Mouse (Mus musculus) bone marrow macrophage, adult 2 months (primary cell): Measurements from ENCODE around the gene Vwa3b. TPM values are rescaled to one million over a fixed set of nuclear protein-coding genes. Genes with fewer than 3 reads are reported as not detected.
"Not testable (repeated sequence)": the region's sequence is repeated elsewhere in the genome, so short reads cannot be mapped to it uniquely, and the experiment has no call there.

ENCODE experiments used
- H3K27ac ChIP-seq: 2 replicates; pipeline ENCODE4 v1.5.1; 2012; ENCODE audit warnings: low read depth, low read length; ENCODE audit not compliant: insufficient read depth
- H3K4me1 ChIP-seq: 2 replicates; pipeline ENCODE4 v1.6.1; 2012; ENCODE audit warnings: low read length; ENCODE audit not compliant: control insufficient read depth, insufficient read depth
- H3K4me3 ChIP-seq: 2 replicates; pipeline ENCODE4 v1.5.1; 2012; ENCODE audit warnings: mild to moderate bottlenecking, low read length, moderate library complexity; ENCODE audit not compliant: insufficient read depth
- CTCF ChIP-seq: IDR thresholded peaks from 2 replicates; pipeline ENCODE4 v1.5.1; 2012; ENCODE audit warnings: low read depth, mild to moderate bottlenecking, low read length, moderate library complexity
- POLR2A ChIP-seq: IDR thresholded peaks from 2 replicates; pipeline ENCODE4 v1.6.1; 2012; ENCODE audit warnings: mild to moderate bottlenecking, low read depth, low read length, borderline replicate concordance
- polyA plus RNA-seq: library from polyadenylated mRNA; stranded (reverse); fragments of >200 nt; gene quantifications from 2 replicates; pipeline ENCODE4 v1.2.4, GENCODE M21; 2012; ENCODE audit not compliant: missing spikeins, insufficient read depth, insufficient read length

Vwa3b gene
- polyA plus RNA-seq, 1 experiment = not detected

GRCm38 (mm10) chr1:36988561-36988960 lies 37.8 kb upstream of the Vwa3b start:
- peaks cover 9% of the 10 kb centered on the region for H3K4me1 ChIP-seq
- H3K27ac ChIP-seq = no peak overlapping the region
- no peak overlapping the region for H3K4me3 ChIP-seq
- TF ChIP-seq POLR2A = no peak
- no peak for TF ChIP-seq CTCF

GRCm38 (mm10) chr1:36994296-36994695 lies 32.1 kb upstream of the Vwa3b start:
- Histone ChIP-seq H3K4me1 (no peaks in the 10 kb centered on the region), H3K4me3 (no peak overlapping the region), H3K27ac (no peak overlapping the region)
- TF ChIP-seq CTCF (no peak), POLR2A (no peak)

GRCm38 (mm10) chr1:36995760-36996159 lies 30.6 kb upstream of the Vwa3b start:
- TF ChIP-seq CTCF (no peak), POLR2A (no peak)
- peaks cover 1% of the 10 kb centered on the region for H3K4me1 ChIP-seq
- H3K4me3 ChIP-seq = no peak overlapping the region
- no peak overlapping the region for H3K27ac ChIP-seq

- Histone ChIP-seq H3K4me3 (no peak overlapping the region), H3K27ac (no peak overlapping the region), H3K4me1 (peaks cover 8% of the 10 kb centered on the region)
- TF ChIP-seq POLR2A = no peak
- TF ChIP-seq CTCF = no peak
Observed at GRCm38 (mm10) chr1:36996561-36997213, 29.7 kb upstream of the Vwa3b start.

- Histone ChIP-seq H3K4me1 (peaks cover 16% of the 10 kb centered on the region), H3K27ac (peak overlapping the region; percentile 70), H3K4me3 (peak overlapping the region; percentile 22)
- TF ChIP-seq POLR2A (no peak), CTCF (no peak)
Observed at GRCm38 (mm10) chr1:37000307-37000706, 26.1 kb upstream of the Vwa3b start.

- Histone ChIP-seq H3K4me3 (no peak overlapping the region), H3K4me1 (peaks cover 16% of the 10 kb centered on the region), H3K27ac (no peak overlapping the region)
- no peak for TF ChIP-seq CTCF
Observed at GRCm38 (mm10) chr1:37001636-37002315, 24.6 kb upstream of the Vwa3b start.

- Histone ChIP-seq H3K4me3 (no peak overlapping the region), H3K4me1 (peaks cover 16% of the 10 kb centered on the region), H3K27ac (no peak overlapping the region)
- TF ChIP-seq CTCF (no peak), POLR2A (no peak)
Observed at GRCm38 (mm10) chr1:37002316-37003008, 23.9 kb upstream of the Vwa3b start.

GRCm38 (mm10) chr1:37004533-37004932 lies 21.9 kb upstream of the Vwa3b start:
- Histone ChIP-seq H3K27ac (no peak overlapping the region), H3K4me1 (peaks cover 22% of the 10 kb centered on the region), H3K4me3 (no peak overlapping the region)
- TF ChIP-seq POLR2A (no peak), CTCF (no peak)

- Histone ChIP-seq H3K4me3 (no peak overlapping the region), H3K27ac (no peak overlapping the region), H3K4me1 (peaks cover 25% of the 10 kb centered on the region)
- TF ChIP-seq CTCF (no peak), POLR2A (no peak)
Observed at GRCm38 (mm10) chr1:37005036-37005435, 21.4 kb upstream of the Vwa3b start.

- H3K27ac ChIP-seq = not testable (repeated sequence)
Observed at GRCm38 (mm10) chr1:37006529-37006928, 19.9 kb upstream of the Vwa3b start.

More at GRCm38 (mm10) chr1:37006529-37006928, 19.9 kb upstream of the Vwa3b start:
- H3K4me1 ChIP-seq = peaks cover 24% of the 10 kb centered on the region
- not testable (repeated sequence) for H3K4me3 ChIP-seq
